Mouse (Mus musculus) brain, embryonic 18.5 days (tissue): Measurements from ENCODE around the gene Gm14085.
A peak's percentile ranks its signal among the peaks of the same experiment; 100 is the strongest.
"Not testable (repeated sequence)": the region's sequence is repeated elsewhere in the genome, so short reads cannot be mapped to it uniquely, and the experiment has no call there.

Experiments
- DNase-seq: peaks from one replicate; pipeline ENCODE4 v3.0.0-alpha.2; 2012; ENCODE audit warnings: low read depth, low spot score

Gm14085 gene

GRCm38 (mm10) chr2:122484641-122485040 is at the start of gene Gm14085:
TSS of gene Gm14085 (plus strand) at chr2:122484941.
- no peak for DNase-seq

- DNase-seq, result not testable (repeated sequence)
Measured at GRCm38 (mm10) chr2:122438706-122439482, 45.8 kb upstream of the Gm14085 start.

DNA sequence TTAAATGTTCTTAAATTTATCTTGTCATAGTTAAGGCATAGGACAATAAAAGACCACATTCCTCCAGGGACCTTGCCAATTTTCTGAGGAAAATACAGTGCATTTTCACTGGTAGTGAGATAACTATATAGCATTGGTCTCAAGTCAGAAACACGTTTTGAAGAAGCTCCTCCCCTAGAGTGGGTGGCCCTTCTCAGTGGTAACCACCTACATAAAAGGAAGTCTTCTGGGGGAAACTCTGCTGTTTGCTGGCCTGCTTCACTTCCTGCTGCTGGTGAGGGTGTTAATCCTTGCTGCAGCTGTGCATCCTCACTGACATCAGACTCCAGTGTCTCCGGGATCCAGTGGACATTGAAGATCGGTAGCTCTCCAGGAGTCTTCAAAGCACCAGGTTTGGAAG is 44.2 kb upstream of the Gm14085 start:
- DNase-seq, result not testable (repeated sequence)

DNA sequence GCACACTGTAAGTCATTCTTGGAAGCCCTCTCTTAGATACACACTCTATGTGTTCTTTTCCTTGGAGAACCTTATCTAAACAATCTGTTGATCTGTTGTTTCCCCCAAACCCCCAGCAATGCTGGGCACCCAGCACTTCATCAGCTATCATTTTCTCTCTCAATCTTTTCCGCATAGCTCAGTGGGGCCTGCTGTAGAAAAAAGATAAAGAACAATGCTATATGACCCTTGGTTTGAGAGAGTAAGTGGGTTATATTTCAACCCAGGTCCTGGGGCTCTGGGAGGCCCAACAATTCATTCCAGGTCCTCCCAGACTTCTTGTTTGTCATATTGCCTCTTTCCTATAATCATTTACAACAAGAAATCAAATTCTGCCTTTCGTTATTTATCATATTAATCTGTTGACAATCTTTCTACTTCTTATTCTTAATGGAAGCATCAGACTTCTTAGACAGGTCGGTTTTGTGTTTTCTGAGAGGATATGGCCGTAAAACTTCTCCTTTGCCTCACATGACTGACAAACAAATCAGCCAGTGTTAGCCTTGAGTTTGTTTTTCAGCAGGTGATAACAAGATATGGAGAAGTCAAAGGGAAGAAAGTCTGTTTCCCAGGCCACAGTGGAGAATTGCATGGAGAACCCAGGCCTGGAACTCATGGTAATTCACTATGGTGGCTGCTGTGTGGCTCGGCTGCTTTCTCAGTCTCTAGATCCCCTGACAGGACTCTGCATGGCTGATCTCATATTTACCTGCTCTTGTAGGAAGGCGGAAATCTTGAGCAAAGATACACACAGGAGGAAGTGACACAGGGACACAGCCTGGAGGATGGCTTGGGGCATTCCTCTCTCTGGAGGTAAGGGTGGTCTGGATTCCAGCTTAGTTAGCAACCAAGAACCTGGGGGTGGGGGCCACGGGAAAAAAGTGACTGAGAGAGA is 43.5 kb upstream of the Gm14085 start:
- no peak for DNase-seq

- DNase-seq, result no peak
Measured at GRCm38 (mm10) chr2:122450351-122450750, 34.4 kb upstream of the Gm14085 start.

DNA sequence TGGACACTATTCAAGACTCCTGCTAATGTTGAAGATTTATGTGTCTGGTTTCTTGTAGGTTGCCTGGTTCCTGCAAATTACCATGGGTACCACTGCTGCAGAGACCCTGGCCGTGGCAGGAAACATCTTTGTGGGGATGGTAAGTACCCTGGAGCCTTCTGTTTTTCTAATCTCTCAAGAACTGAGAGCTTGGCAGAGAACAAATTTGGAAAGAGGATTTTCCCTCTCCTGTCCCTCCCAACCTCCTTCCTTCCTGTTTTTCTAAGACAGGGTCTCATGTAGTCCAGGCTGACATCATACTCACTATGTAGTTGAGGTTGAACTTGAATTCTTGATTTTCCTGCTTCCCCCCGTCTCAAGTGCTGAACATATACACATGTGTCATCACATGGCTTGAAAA is 32.3 kb upstream of the Gm14085 start:
- DNase-seq, result no peak

GRCm38 (mm10) chr2:122466901-122467300 is 17.8 kb upstream of the Gm14085 start:
- no peak for DNase-seq

GRCm38 (mm10) chr2:122467351-122468013 is 17.3 kb upstream of the Gm14085 start:
- DNase-seq, result peak; percentile 57

DNA sequence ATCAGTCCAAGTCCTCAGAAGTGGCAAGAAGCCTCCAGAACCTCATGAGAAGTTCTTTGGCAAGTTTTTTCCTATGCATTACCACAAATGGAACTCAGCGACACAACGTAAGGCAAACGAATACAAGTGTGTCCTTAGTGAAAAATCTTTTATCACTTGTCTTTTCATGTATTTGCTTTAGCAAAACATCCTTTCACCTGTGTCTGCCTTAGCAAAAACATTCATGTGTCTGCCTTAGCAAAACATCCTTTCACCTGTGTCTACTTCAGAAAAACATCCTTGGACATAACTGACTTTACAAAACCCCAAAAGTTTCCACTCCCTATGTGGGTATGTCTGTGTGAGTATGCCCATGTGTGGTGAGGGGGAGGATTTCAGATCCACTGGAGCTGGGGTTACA is 15.5 kb upstream of the Gm14085 start:
- no peak for DNase-seq

GRCm38 (mm10) chr2:122476585-122476984 is 8.2 kb upstream of the Gm14085 start:
- no peak for DNase-seq

DNA sequence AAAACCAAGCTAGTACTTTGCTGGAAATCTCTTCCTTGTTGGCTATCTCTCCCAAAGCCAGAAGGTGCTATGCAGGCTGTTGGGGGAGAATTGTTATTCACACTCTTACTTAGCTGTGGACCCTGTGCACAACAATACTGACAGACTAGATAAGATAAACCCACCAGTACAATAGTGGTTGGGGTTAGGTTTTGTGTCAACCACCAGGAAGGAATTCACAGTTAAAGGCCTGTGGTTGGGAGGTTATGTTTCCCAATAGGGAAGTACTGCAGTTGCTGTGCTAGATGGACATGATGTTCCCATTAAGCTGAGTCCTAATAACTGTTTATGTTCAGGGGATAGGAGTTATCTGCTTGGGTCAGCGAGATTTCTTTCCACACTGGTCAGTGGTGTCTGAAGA is 954 bp upstream of the Gm14085 start:
- DNase-seq, result not testable (repeated sequence)

DNA sequence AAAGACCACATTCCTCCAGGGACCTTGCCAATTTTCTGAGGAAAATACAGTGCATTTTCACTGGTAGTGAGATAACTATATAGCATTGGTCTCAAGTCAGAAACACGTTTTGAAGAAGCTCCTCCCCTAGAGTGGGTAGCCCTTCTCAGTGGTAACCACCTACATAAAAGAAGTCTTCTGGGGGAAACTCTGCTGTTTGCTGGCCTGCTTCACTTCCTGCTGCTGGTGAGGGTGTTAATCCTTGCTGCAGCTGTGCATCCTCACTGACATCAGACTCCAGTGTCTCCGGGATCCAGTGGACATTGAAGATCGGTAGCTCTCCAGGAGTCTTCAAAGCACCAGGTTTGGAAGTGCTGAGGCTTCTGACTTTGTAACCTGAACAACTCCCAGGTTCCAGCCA is 913 bp downstream of the Gm14085 start:
- DNase-seq, result not testable (repeated sequence)

GRCm38 (mm10) chr2:122486122-122486521 is 1.4 kb downstream of the Gm14085 start:
- DNase-seq, result not testable (repeated sequence)

- DNase-seq, result no peak
Measured at GRCm38 (mm10) chr2:122486674-122487073, 1.9 kb downstream of the Gm14085 start.

- not testable (repeated sequence) for DNase-seq
Measured at GRCm38 (mm10) chr2:122529696-122530095, 45.0 kb downstream of the Gm14085 start.

DNA sequence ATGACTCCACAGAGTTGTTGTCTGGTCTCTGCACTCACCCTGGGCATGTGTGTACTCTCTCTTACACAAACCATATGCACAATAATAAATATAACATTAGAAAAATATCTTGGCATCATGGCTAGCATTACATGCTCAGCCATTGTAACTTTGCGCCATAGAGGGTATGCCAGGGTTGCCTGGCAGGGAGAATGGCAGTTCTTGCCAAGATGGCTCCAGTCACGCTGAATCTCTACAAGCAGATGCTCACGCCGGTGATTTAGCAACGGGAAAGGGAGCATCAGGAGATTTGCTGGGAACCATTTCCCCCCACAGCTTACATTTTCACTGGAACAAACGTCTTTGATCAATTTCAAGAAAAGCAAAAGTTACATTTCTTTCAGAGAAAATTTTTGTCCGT is 46.5 kb downstream of the Gm14085 start:
- DNase-seq, result no peak

GRCm38 (mm10) chr2:122531726-122532125 is 47.0 kb downstream of the Gm14085 start:
- no peak for DNase-seq

- DNase-seq, result peak; percentile 24
Measured at GRCm38 (mm10) chr2:122532136-122532801, 47.5 kb downstream of the Gm14085 start.

- no peak for DNase-seq
Measured at GRCm38 (mm10) chr2:122532802-122533186, 48.1 kb downstream of the Gm14085 start.

- DNase-seq, result no peak
Measured at GRCm38 (mm10) chr2:122533378-122533777, 48.6 kb downstream of the Gm14085 start.

GRCm38 (mm10) chr2:122534671-122535070 is 49.9 kb downstream of the Gm14085 start:
- no peak for DNase-seq
